Mouse (Mus musculus) E14TG2a.4 (cell line): ENCODE measurements around the gene Acvr1b.

ENCODE experiments used
- H3K27me3 ChIP-seq: 2 replicates; pipeline ENCODE4 v1.6.1; 2014; ENCODE audit warnings: low read length, control low read depth; ENCODE audit not compliant: insufficient read depth
- H3K36me3 ChIP-seq: 2 replicates; pipeline ENCODE4 v1.6.1; 2014; ENCODE audit warnings: low read length, control low read depth; ENCODE audit not compliant: insufficient read depth
- H3K4me1 ChIP-seq: replicated peaks from 2 replicates; pipeline ENCODE4 v1.6.1; 2014; ENCODE audit warnings: low read depth, low read length, control low read depth
- H3K4me3 ChIP-seq: replicated peaks from 2 replicates; pipeline ENCODE4 v1.5.1; 2014; ENCODE audit warnings: mild to moderate bottlenecking, low read length
- H3K9me3 ChIP-seq: 2 replicates; pipeline ENCODE4 v1.6.1; 2014; ENCODE audit warnings: low read length, control low read depth
- CTCF ChIP-seq: conservative IDR thresholded peaks from 2 replicates; pipeline ENCODE4 v1.5.1; 2014; ENCODE audit warnings: low read length
- NANOG ChIP-seq: IDR thresholded peaks from 2 replicates; pipeline ENCODE4 v1.6.1; 2014; ENCODE audit warnings: borderline replicate concordance, low read length, mixed read lengths
- POU5F1 ChIP-seq: IDR thresholded peaks from 2 replicates; pipeline ENCODE4 v1.6.1; 2014; ENCODE audit warnings: low read length, borderline replicate concordance

Acvr1b gene

GRCm38 (mm10) chr15:101133993-101134704 lies 39.7 kb upstream of the Acvr1b start:
- Histone ChIP-seq H3K27me3 (peaks cover 59% of the 10 kb centered on the region), H3K36me3 (no peaks in the 10 kb centered on the region), H3K4me1 (peaks cover 75% of the 10 kb centered on the region), H3K9me3 (no peaks in the 10 kb centered on the region), H3K4me3 (peak overlapping the region; percentile 26; the same call in 1 of the 2 replicates)
- TF ChIP-seq CTCF (no peak), NANOG (no peak), POU5F1 (no peak)

GRCm38 (mm10) chr15:101135405-101135804 lies 38.5 kb upstream of the Acvr1b start:
- TF ChIP-seq POU5F1 (no peak), NANOG (no peak), CTCF (no peak)
- H3K36me3 ChIP-seq: no peaks in the 10 kb centered on the region
- peaks cover 82% of the 10 kb centered on the region for H3K4me1 ChIP-seq
- H3K27me3 ChIP-seq: peaks cover 51% of the 10 kb centered on the region
- H3K9me3 ChIP-seq: no peaks in the 10 kb centered on the region
- no peak overlapping the region for H3K4me3 ChIP-seq

DNA sequence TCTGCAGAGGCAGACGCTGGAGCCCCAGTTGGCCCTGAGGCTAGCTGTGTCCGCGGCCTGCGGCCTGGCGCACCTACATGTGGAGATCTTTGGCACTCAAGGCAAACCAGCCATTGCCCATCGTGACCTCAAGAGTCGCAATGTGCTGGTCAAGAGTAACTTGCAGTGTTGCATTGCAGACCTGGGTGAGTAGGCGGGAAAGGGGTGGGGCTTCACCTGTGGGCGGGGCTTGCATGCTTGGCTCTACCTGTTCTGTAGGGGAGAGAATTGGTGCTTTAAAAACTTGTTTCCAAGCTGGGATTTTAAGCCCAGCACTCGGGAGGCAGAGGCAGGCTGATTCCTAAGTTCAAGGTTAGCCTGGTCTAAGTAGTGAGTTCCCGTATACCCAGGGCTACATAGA lies 36.4 kb upstream of the Acvr1b start:
- Histone ChIP-seq H3K9me3 (no peaks in the 10 kb centered on the region), H3K4me1 (peaks cover 86% of the 10 kb centered on the region), H3K27me3 (peaks cover 34% of the 10 kb centered on the region), H3K36me3 (no peaks in the 10 kb centered on the region), H3K4me3 (peak overlapping the region; percentile 51)
- TF ChIP-seq NANOG (no peak), POU5F1 (no peak), CTCF (no peak)

DNA sequence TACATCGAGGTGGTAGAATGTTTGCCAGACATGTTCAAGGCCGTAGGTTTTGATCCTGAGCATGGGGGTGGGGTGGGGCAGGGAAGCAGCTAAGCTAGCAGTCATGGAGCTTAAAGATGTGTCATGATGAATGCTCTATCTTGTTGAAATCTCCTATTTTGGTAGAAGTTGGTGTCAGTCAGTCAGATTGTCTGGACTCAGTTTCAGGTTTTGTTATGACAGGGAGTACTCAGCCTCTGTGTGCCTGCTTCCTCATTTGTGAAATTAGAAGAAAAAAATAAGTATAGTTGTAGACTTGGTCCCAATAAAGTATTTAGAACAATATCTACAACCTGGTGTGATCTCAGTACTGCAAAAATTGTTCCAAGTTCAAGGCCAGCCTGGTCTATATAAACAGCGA lies 35.2 kb upstream of the Acvr1b start:
- Histone ChIP-seq H3K4me3 (no peak overlapping the region), H3K36me3 (no peaks in the 10 kb centered on the region), H3K9me3 (no peaks in the 10 kb centered on the region), H3K4me1 (peaks cover 85% of the 10 kb centered on the region), H3K27me3 (peaks cover 25% of the 10 kb centered on the region; the same call in 1 of the 2 replicates)
- no peak for TF ChIP-seq NANOG
- no peak for TF ChIP-seq CTCF
- no peak for TF ChIP-seq POU5F1

GRCm38 (mm10) chr15:101139885-101140284 lies 34.0 kb upstream of the Acvr1b start:
- no peak for TF ChIP-seq POU5F1
- TF ChIP-seq CTCF: no peak
- no peak for TF ChIP-seq NANOG
- Histone ChIP-seq H3K4me1 (peaks cover 86% of the 10 kb centered on the region), H3K36me3 (no peaks in the 10 kb centered on the region), H3K4me3 (peak overlapping the region; percentile 24; the same call in 1 of the 2 replicates), H3K9me3 (no peaks in the 10 kb centered on the region), H3K27me3 (peaks cover 25% of the 10 kb centered on the region; the same call in 1 of the 2 replicates)

- Histone ChIP-seq H3K9me3 (no peaks in the 10 kb centered on the region), H3K4me3 (0 out of 2 replicates have a peak overlapping the region, but pooled peaks have one; percentile 45), H3K27me3 (peaks cover 18% of the 10 kb centered on the region; the same call in 1 of the 2 replicates), H3K36me3 (no peaks in the 10 kb centered on the region), H3K4me1 (peaks cover 84% of the 10 kb centered on the region)
- TF ChIP-seq POU5F1 (no peak), NANOG (no peak), CTCF (no peak)
Observed at GRCm38 (mm10) chr15:101140587-101140986, 33.3 kb upstream of the Acvr1b start.

DNA sequence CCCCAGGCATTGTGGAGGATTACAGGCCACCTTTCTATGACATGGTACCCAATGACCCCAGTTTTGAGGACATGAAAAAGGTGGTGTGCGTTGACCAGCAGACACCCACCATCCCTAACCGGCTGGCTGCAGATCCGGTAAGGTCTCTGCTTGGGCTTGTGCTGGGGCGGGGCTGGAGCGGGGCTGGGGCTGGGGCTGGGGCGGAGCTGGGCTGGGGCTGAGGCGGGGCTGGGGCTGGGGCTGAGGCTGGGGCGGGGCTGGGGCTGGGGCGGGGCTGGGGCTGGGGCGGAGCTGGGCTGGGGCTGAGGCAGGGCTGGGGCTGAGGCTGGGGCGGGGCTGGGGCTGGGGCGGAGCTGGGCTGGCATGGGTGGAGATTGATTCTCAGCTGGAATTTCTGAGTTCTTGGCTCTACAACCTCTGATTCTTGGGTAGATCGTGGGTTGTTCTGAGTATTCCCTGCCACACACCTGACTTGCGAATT lies 32.8 kb upstream of the Acvr1b start:
- Histone ChIP-seq H3K27me3 (peaks cover 13% of the 10 kb centered on the region; the same call in 1 of the 2 replicates), H3K4me3 (0 out of 2 replicates have a peak overlapping the region, but pooled peaks have one; percentile 45), H3K4me1 (peaks cover 84% of the 10 kb centered on the region), H3K9me3 (no peaks in the 10 kb centered on the region), H3K36me3 (no peaks in the 10 kb centered on the region)
- TF ChIP-seq POU5F1 (no peak), NANOG (no peak), CTCF (no peak)

DNA sequence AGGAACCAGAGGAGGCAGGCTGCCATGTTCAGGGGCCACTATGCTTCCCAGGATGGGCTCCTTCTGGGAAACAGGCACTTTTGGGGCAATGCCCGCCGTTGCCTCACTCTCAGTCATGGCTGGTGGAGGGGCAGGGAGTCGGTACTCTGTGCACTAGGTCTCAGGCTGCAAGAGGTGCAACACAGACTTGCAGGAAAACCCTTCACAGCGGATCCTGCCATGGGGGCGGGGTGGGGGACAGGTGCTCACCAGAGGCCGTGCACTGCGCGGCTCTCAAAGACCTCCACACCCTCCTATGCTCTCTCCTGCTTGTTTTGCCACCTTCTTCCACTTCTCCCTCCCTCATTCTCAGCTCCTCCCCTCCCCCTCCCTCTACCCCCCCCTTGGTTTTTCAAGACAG lies 31.2 kb upstream of the Acvr1b start:
- Histone ChIP-seq H3K4me1 (peaks cover 88% of the 10 kb centered on the region), H3K27me3 (peaks cover 6% of the 10 kb centered on the region; the same call in 1 of the 2 replicates), H3K36me3 (no peaks in the 10 kb centered on the region), H3K4me3 (peak overlapping the region; percentile 45; the same call in 1 of the 2 replicates), H3K9me3 (no peaks in the 10 kb centered on the region)
- TF ChIP-seq POU5F1 (no peak), CTCF (no peak), NANOG (no peak)

- peaks cover 6% of the 10 kb centered on the region; the same call in 1 of the 2 replicates for H3K27me3 ChIP-seq
- no peaks in the 10 kb centered on the region for H3K36me3 ChIP-seq
- H3K4me3 ChIP-seq: peak overlapping the region; percentile 29; the same call in 1 of the 2 replicates
- peaks cover 89% of the 10 kb centered on the region for H3K4me1 ChIP-seq
- no peak for TF ChIP-seq CTCF
- TF ChIP-seq POU5F1: no peak
- no peak for TF ChIP-seq NANOG
- H3K9me3 ChIP-seq: no peaks in the 10 kb centered on the region
Observed at GRCm38 (mm10) chr15:101143494-101143893, 30.4 kb upstream of the Acvr1b start.
